Mouse (Mus musculus) spleen, adult 2 months (tissue): ENCODE measurements around the gene Pfn1.

Experiments
- CTCF ChIP-seq: fragments of 200-500 bp; IDR thresholded peaks from 2 replicates; pipeline ENCODE4 v1.5.1; 2011; ENCODE audit warnings: mild to moderate bottlenecking, inconsistent platforms; ENCODE audit not compliant: insufficient read depth, insufficient read length, insufficient replicate concordance; ENCODE audit errors: extremely low read depth
- POLR2A ChIP-seq: fragments of 200-500 bp; IDR thresholded peaks from 2 replicates; pipeline ENCODE4 v1.6.1; 2011; ENCODE audit warnings: low read depth, low read length, inconsistent platforms

DNA sequence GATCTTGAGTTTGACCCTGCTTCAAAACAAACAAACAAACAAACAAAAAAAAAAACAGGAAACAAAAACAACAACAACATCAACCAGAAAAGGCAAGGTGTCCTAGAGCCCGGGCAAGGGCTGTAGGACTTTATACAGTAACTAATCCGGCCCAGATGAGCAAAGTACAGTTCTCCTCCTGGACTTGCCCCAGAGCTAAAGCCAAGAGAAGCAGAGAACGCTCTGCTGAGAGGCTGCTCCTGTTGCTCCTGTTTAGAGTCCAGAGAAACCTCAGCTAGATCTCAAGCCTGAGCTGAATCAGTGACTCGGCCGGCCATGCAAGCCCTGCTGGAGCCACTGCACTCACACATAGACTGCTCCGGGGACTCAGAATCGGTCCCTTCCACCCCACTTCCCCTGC, 24.3 kb downstream of the Pfn1 start:
- TF ChIP-seq POLR2A (no peak), CTCF (no peak)
